Mouse (Mus musculus): Measurements from ENCODE around the gene Tgfa.
A peak's percentile ranks its signal among the peaks of the same experiment; 100 is the strongest.

Tgfa gene

GRCm38 (mm10) chr6:86233512-86234430 lies 38.7 kb downstream of the Tgfa start:
- no peak for DNase-seq (ENCODE audit: low read depth)

- no peak for DNase-seq (ENCODE audit: low read depth)
Observed at GRCm38 (mm10) chr6:86244866-86245265, 49.8 kb downstream of the Tgfa start.

- DNase-seq (ENCODE audit: low read depth), result no peak
Observed at GRCm38 (mm10) chr6:86245965-86246364, 50.9 kb downstream of the Tgfa start.

GRCm38 (mm10) chr6:86248562-86248961 lies 53.5 kb downstream of the Tgfa start:
- no peak for DNase-seq (ENCODE audit: low read depth)

- DNase-seq (ENCODE audit: low read depth), result no peak
Observed at GRCm38 (mm10) chr6:86249042-86249441, 54.0 kb downstream of the Tgfa start.

GRCm38 (mm10) chr6:86250236-86250635 lies 55.2 kb downstream of the Tgfa start:
- no peak for DNase-seq (ENCODE audit: low read depth)

GRCm38 (mm10) chr6:86250830-86251229 lies 55.8 kb downstream of the Tgfa start:
- no peak for DNase-seq (ENCODE audit: low read depth)

- no peak for DNase-seq (ENCODE audit: low read depth)
Observed at GRCm38 (mm10) chr6:86252176-86253125, 57.4 kb downstream of the Tgfa start.

GRCm38 (mm10) chr6:86255899-86256298 lies 60.9 kb downstream of the Tgfa start:
- DNase-seq (ENCODE audit: low read depth), result no peak

GRCm38 (mm10) chr6:86259242-86259641 lies 64.2 kb downstream of the Tgfa start:
- no peak for DNase-seq (ENCODE audit: low read depth)

- peak; percentile 3 for DNase-seq (ENCODE audit: low read depth)
Observed at GRCm38 (mm10) chr6:86260322-86261050, 65.5 kb downstream of the Tgfa start.

- no peak for DNase-seq (ENCODE audit: low read depth)
Observed at GRCm38 (mm10) chr6:86266786-86267185, 71.8 kb downstream of the Tgfa start.

- no peak for DNase-seq (ENCODE audit: low read depth)
Observed at GRCm38 (mm10) chr6:86270373-86271068, 75.5 kb downstream of the Tgfa start.

- DNase-seq (ENCODE audit: low read depth), result no peak
Observed at GRCm38 (mm10) chr6:86271130-86271529, 76.1 kb downstream of the Tgfa start.

GRCm38 (mm10) chr6:86275704-86276103 lies 80.7 kb downstream of the Tgfa start:
- no peak for DNase-seq (ENCODE audit: low read depth)

GRCm38 (mm10) chr6:86276816-86277215 lies 81.8 kb downstream of the Tgfa start:
- DNase-seq (ENCODE audit: low read depth), result no peak

- DNase-seq (ENCODE audit: low read depth), result no peak
Observed at GRCm38 (mm10) chr6:86277620-86278019, 82.6 kb downstream of the Tgfa start.

- DNase-seq (ENCODE audit: low read depth), result no peak
Observed at GRCm38 (mm10) chr6:86281573-86282210, 86.7 kb downstream of the Tgfa start.

GRCm38 (mm10) chr6:86293301-86293700 lies 98.3 kb downstream of the Tgfa start:
- no peak for DNase-seq (ENCODE audit: low read depth)

- no peak for DNase-seq (ENCODE audit: low read depth)
Observed at GRCm38 (mm10) chr6:86295451-86295850, 100.4 kb downstream of the Tgfa start.

GRCm38 (mm10) chr6:86296126-86296525 lies 101.1 kb downstream of the Tgfa start:
- no peak for DNase-seq (ENCODE audit: low read depth)
